Mouse (Mus musculus): Measurements from ENCODE around the gene Edn3. TPM values are rescaled to one million over a fixed set of nuclear protein-coding genes. Genes with fewer than 3 reads are reported as not detected.

The Edn3 gene
- polyA plus RNA-seq, 1 experiment from 2014 or later, result 7.3 TPM

- no peak overlapping the region for H3K4me3 ChIP-seq (ENCODE audit: low read length)
- no peak overlapping the region for H3K27ac ChIP-seq (ENCODE audit: low read depth, low read length)
- H3K27me3 ChIP-seq (replicated peaks; ENCODE audit: control insufficient read depth, insufficient read depth, low read length), result no peaks in the 10 kb centered on the region
- no peaks in the 10 kb centered on the region for H3K4me1 ChIP-seq (ENCODE audit: control insufficient read depth, insufficient read depth, low read depth, low read length)
- no peaks in the 10 kb centered on the region for H3K9me3 ChIP-seq (ENCODE audit: control insufficient read depth, low read length)
- H3K9ac ChIP-seq (ENCODE audit: low read depth, low read length), result no peak overlapping the region
- no peak overlapping the region for H3K4me2 ChIP-seq (ENCODE audit: low read length)
- no peak for ATAC-seq
- no peaks in the 10 kb centered on the region for H3K36me3 ChIP-seq (ENCODE audit: control insufficient read depth, insufficient read depth, low read length)
Observed at GRCm38 (mm10) chr2:174788830-174789229, 28.4 kb downstream of the Edn3 start.

GRCm38 (mm10) chr2:174792436-174793125 is 32.2 kb downstream of the Edn3 start:
- Histone ChIP-seq H3K27me3 (replicated peaks; ENCODE audit: control insufficient read depth, insufficient read depth, low read length) (no peaks in the 10 kb centered on the region), H3K36me3 (ENCODE audit: control insufficient read depth, insufficient read depth, low read length) (no peaks in the 10 kb centered on the region), H3K4me2 (ENCODE audit: low read length) (no peak overlapping the region), H3K4me3 (ENCODE audit: low read length) (no peak overlapping the region), H3K27ac (ENCODE audit: low read depth, low read length) (no peak overlapping the region), H3K9ac (ENCODE audit: low read depth, low read length) (no peak overlapping the region), H3K9me3 (ENCODE audit: control insufficient read depth, low read length) (no peaks in the 10 kb centered on the region), H3K4me1 (ENCODE audit: control insufficient read depth, insufficient read depth, low read depth, low read length) (no peaks in the 10 kb centered on the region)
- WGBS, result 78% methylated on average over 8 of the region's 8 CpGs
- no peak for ATAC-seq

- Histone ChIP-seq H3K9ac (ENCODE audit: low read depth, low read length) (no peak overlapping the region), H3K27me3 (replicated peaks; ENCODE audit: control insufficient read depth, insufficient read depth, low read length) (no peaks in the 10 kb centered on the region), H3K4me2 (ENCODE audit: low read length) (no peak overlapping the region), H3K9me3 (ENCODE audit: control insufficient read depth, low read length) (no peaks in the 10 kb centered on the region), H3K36me3 (ENCODE audit: control insufficient read depth, insufficient read depth, low read length) (no peaks in the 10 kb centered on the region), H3K27ac (ENCODE audit: low read depth, low read length) (no peak overlapping the region), H3K4me1 (ENCODE audit: control insufficient read depth, insufficient read depth, low read depth, low read length) (no peaks in the 10 kb centered on the region), H3K4me3 (ENCODE audit: low read length) (no peak overlapping the region)
- no peak for ATAC-seq
- 59% methylated on average over 1 of the region's 1 CpGs for WGBS
Observed at GRCm38 (mm10) chr2:174793181-174793580, 32.8 kb downstream of the Edn3 start.

- H3K9me3 ChIP-seq (ENCODE audit: control insufficient read depth, low read length), result no peaks in the 10 kb centered on the region; the same call in 1 of the 2 replicates
- H3K4me3 ChIP-seq (ENCODE audit: low read length), result no peak overlapping the region
- H3K4me2 ChIP-seq (ENCODE audit: low read length), result no peak overlapping the region
- no peak overlapping the region for H3K27ac ChIP-seq (ENCODE audit: low read depth, low read length)
- WGBS, result 78% methylated on average over 2 of the region's 2 CpGs
- no peak for ATAC-seq
- H3K36me3 ChIP-seq (ENCODE audit: control insufficient read depth, insufficient read depth, low read length), result no peaks in the 10 kb centered on the region
- H3K4me1 ChIP-seq (ENCODE audit: control insufficient read depth, insufficient read depth, low read depth, low read length), result no peaks in the 10 kb centered on the region
- H3K27me3 ChIP-seq (replicated peaks; ENCODE audit: control insufficient read depth, insufficient read depth, low read length), result no peaks in the 10 kb centered on the region
- H3K9ac ChIP-seq (ENCODE audit: low read depth, low read length), result no peak overlapping the region
Observed at GRCm38 (mm10) chr2:174796998-174797397, 36.6 kb downstream of the Edn3 start.

GRCm38 (mm10) chr2:174797495-174798068 is 37.2 kb downstream of the Edn3 start:
- H3K27ac ChIP-seq (ENCODE audit: low read depth, low read length), result no peak overlapping the region
- H3K27me3 ChIP-seq (replicated peaks; ENCODE audit: control insufficient read depth, insufficient read depth, low read length), result no peaks in the 10 kb centered on the region
- 77% methylated on average over 4 of the region's 4 CpGs for WGBS
- H3K4me1 ChIP-seq (ENCODE audit: control insufficient read depth, insufficient read depth, low read depth, low read length), result no peaks in the 10 kb centered on the region
- H3K36me3 ChIP-seq (ENCODE audit: control insufficient read depth, insufficient read depth, low read length), result no peaks in the 10 kb centered on the region
- ATAC-seq, result no peak
- no peak overlapping the region for H3K9ac ChIP-seq (ENCODE audit: low read depth, low read length)
- no peaks in the 10 kb centered on the region; the same call in 1 of the 2 replicates for H3K9me3 ChIP-seq (ENCODE audit: control insufficient read depth, low read length)
- no peak overlapping the region for H3K4me3 ChIP-seq (ENCODE audit: low read length)
- no peak overlapping the region for H3K4me2 ChIP-seq (ENCODE audit: low read length)

- Histone ChIP-seq H3K4me1 (ENCODE audit: control insufficient read depth, insufficient read depth, low read depth, low read length) (no peaks in the 10 kb centered on the region), H3K27me3 (replicated peaks; ENCODE audit: control insufficient read depth, insufficient read depth, low read length) (no peaks in the 10 kb centered on the region), H3K27ac (ENCODE audit: low read depth, low read length) (no peak overlapping the region), H3K4me3 (ENCODE audit: low read length) (no peak overlapping the region), H3K9me3 (ENCODE audit: control insufficient read depth, low read length) (no peaks in the 10 kb centered on the region; the same call in 1 of the 2 replicates), H3K4me2 (ENCODE audit: low read length) (no peak overlapping the region), H3K9ac (ENCODE audit: low read depth, low read length) (no peak overlapping the region), H3K36me3 (ENCODE audit: control insufficient read depth, insufficient read depth, low read length) (no peaks in the 10 kb centered on the region)
- no peak for ATAC-seq
- WGBS, result 80% methylated on average over 6 of the region's 6 CpGs
Observed at GRCm38 (mm10) chr2:174802453-174802852, 42.0 kb downstream of the Edn3 start.

GRCm38 (mm10) chr2:174803661-174804060 is 43.2 kb downstream of the Edn3 start:
- no peak overlapping the region for H3K4me3 ChIP-seq (ENCODE audit: low read length)
- WGBS, result 97% methylated on average over 1 of the region's 1 CpGs
- ATAC-seq, result no peak
- H3K27me3 ChIP-seq (replicated peaks; ENCODE audit: control insufficient read depth, insufficient read depth, low read length), result no peaks in the 10 kb centered on the region
- H3K36me3 ChIP-seq (ENCODE audit: control insufficient read depth, insufficient read depth, low read length), result no peaks in the 10 kb centered on the region
- H3K9me3 ChIP-seq (ENCODE audit: control insufficient read depth, low read length), result no peaks in the 10 kb centered on the region; the same call in 1 of the 2 replicates
- no peak overlapping the region for H3K27ac ChIP-seq (ENCODE audit: low read depth, low read length)
- no peak overlapping the region for H3K9ac ChIP-seq (ENCODE audit: low read depth, low read length)
- no peak overlapping the region for H3K4me2 ChIP-seq (ENCODE audit: low read length)
- H3K4me1 ChIP-seq (ENCODE audit: control insufficient read depth, insufficient read depth, low read depth, low read length), result no peaks in the 10 kb centered on the region

- H3K4me3 ChIP-seq (ENCODE audit: low read length), result no peak overlapping the region
- H3K36me3 ChIP-seq (ENCODE audit: control insufficient read depth, insufficient read depth, low read length), result no peaks in the 10 kb centered on the region
- ATAC-seq, result no peak
- H3K9ac ChIP-seq (ENCODE audit: low read depth, low read length), result no peak overlapping the region
- WGBS, result 62% methylated on average over 2 of the region's 2 CpGs
- H3K9me3 ChIP-seq (ENCODE audit: control insufficient read depth, low read length), result no peaks in the 10 kb centered on the region
- H3K4me2 ChIP-seq (ENCODE audit: low read length), result no peak overlapping the region
- H3K4me1 ChIP-seq (ENCODE audit: control insufficient read depth, insufficient read depth, low read depth, low read length), result no peaks in the 10 kb centered on the region
- H3K27ac ChIP-seq (ENCODE audit: low read depth, low read length), result no peak overlapping the region
- H3K27me3 ChIP-seq (replicated peaks; ENCODE audit: control insufficient read depth, insufficient read depth, low read length), result no peaks in the 10 kb centered on the region
Observed at GRCm38 (mm10) chr2:174807900-174808299, 47.5 kb downstream of the Edn3 start.

GRCm38 (mm10) chr2:174809296-174809695 is 48.9 kb downstream of the Edn3 start:
- no peak for ATAC-seq
- 68% methylated on average over 4 of the region's 4 CpGs for WGBS
- H3K9me3 ChIP-seq (ENCODE audit: control insufficient read depth, low read length), result no peaks in the 10 kb centered on the region

More at GRCm38 (mm10) chr2:174809296-174809695, 48.9 kb downstream of the Edn3 start:
- Histone ChIP-seq H3K9ac (ENCODE audit: low read depth, low read length) (no peak overlapping the region), H3K4me2 (ENCODE audit: low read length) (no peak overlapping the region), H3K4me3 (ENCODE audit: low read length) (no peak overlapping the region), H3K27me3 (replicated peaks; ENCODE audit: control insufficient read depth, insufficient read depth, low read length) (no peaks in the 10 kb centered on the region), H3K4me1 (ENCODE audit: control insufficient read depth, insufficient read depth, low read depth, low read length) (no peaks in the 10 kb centered on the region), H3K27ac (ENCODE audit: low read depth, low read length) (no peak overlapping the region), H3K36me3 (ENCODE audit: control insufficient read depth, insufficient read depth, low read length) (no peaks in the 10 kb centered on the region)

Measured in hindbrain, embryonic 16.5 days (tissue).